Mouse (Mus musculus) granulocyte monocyte progenitor cell, adult 5-6 weeks (primary cell): Measurements from ENCODE around the gene Mtr. TPM values are rescaled to one million over a fixed set of nuclear protein-coding genes. Genes with fewer than 3 reads are reported as not detected.
"Not testable (repeated sequence)": the region's sequence is repeated elsewhere in the genome, so short reads cannot be mapped to it uniquely, and the experiment has no call there.

Experiments
- ATAC-seq: replicated peaks from 2 replicates; pipeline ENCODE4 v1.8.0; 2016; ENCODE audit warnings: mild to moderate bottlenecking, moderate TSS enrichment, inconsistent platforms; ENCODE audit not compliant: poor library complexity, severe bottlenecking
- total RNA-seq, 2 experiments: library from RNA; stranded (forward) in 1 of 2; stranded (reverse) in 1 of 2; fragments of 200-712, 200-1000 nt in 1 of 2; fragments of >200 nt in 1 of 2; fragmentation: Nextera tagmentation in 1 of 2; gene quantifications; 2 replicates each; pipeline ENCODE4 v1.2.3; 2014 to 2017

Mtr gene
- total RNA-seq, 2 experiments from 2014 or later: 28.3 to 39.8 TPM

GRCm38 (mm10) chr13:12166386-12166785, 91.5 kb downstream of the Mtr start:
- no peak for ATAC-seq

DNA sequence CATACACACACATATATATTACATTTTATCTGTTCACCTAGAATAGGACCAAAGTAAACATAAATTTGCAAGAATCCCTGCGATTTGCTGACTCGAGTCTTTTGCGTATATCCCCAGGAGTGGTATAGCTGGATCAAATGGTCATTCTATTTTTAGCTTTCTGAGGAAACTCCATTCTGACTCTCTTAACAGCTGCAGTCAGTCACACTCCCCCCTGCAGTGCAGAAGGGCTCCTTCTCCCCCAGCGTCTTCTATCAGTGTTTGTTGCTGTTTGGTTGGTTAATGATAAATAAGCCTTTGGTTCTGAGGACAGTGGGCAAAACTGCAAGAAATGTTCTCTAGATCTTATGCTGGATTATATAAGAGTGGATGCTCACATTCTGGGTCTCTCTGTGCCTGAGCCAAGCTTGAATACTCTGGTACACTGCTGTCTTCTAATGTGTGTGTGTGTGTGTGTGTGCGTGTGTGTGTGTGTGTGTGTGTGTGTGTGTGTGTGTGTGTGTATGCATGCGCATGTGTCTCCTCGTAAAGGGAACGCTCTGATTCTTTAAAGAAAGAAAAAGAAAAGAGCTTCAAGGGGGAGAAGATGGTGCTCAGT, 92.4 kb downstream of the Mtr start:
- ATAC-seq: no peak

DNA sequence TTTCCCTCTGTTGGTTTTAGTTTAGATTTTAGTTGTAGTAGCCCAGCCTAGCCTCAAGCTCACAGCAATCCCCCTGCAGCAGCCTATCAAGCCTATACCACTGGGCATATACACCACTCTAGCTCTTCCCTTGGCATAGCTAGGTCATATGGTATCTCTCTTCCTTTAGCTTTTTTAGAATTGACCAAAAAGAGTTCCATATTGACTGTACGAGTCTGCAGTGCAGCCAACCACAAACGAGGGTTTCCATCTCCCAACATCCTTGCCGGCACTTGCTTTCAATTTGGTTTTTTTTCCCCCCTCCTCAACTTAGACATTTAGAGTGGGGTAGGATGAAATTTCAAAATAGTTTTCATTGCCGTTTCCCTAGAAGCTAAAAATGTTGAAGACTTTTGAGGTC, 95.5 kb downstream of the Mtr start:
- no peak for ATAC-seq

- no peak for ATAC-seq
These were observed 97.8 kb downstream of the Mtr start for GRCm38 (mm10) chr13:12160121-12160475.

DNA sequence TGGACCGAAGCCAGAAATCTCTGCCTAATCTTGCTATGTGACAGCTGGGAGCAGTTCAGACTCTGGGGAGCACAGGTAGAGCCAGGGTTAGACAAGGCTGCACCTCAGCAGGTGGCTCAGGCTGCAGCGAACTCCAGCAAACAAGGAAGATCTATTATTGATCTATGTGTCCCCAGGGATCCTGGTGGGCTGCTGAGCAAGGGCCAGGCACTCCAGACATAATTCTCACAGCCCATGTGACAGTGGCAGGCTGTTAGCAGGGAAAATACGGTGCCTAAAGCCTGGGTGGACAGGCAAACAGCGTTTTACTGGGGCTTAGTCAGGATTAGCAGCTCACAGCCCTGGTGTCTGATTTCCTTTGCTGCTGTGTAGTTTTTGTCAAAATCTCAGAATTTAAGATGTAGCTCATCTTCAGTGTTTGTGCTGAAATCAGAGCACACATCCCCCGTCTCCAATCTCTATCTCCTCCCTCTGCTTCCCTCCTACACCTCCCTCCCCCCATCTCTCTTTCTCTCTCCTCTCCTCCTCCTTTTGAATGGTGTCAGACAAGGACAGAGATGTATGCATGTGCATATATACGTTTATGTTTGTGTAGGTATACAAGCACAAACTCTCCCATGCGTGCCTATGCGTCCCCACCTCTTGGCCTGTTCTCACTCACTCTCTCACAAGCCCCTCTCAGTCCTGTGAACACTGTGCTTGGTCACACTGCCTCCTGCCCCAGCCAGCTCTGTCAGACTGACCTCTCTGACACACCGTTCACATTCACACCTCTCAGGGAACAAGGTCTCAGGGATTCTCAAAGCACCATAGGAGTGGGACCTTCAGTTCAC, 98.4 kb downstream of the Mtr start:
- no peak for ATAC-seq

- no peak for ATAC-seq
These were observed 104.0 kb downstream of the Mtr start for GRCm38 (mm10) chr13:12153922-12154321.

DNA sequence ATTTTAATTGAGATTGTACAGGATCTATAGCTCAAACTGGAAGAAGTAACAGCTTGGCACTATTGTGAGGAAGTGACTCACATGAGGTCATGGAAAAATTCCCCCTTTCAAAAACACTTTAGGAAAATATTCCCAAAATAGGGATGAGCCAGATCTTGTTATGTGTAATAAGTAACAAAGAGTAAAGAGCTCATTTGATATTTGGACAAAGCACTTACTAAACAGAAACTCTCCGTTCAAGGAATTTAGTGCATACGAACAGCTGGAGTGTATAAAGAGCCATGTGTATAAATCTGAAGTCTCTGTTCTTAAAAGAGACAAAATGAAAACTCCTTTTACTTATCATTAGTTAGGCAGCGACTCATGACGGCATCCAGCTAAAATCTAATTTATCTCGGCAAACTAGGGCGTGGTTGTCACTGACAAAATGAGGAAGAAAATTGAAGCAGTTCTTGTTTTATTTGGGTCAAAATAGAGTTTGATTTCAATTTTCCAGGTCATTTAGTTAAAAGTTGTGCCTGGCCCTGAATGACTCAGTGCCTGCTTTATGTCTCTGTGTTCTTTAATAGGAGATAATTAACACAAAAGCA, 110.9 kb downstream of the Mtr start:
- ATAC-seq: no peak

- ATAC-seq: no peak
These were observed 111.5 kb downstream of the Mtr start for GRCm38 (mm10) chr13:12146402-12146801.

DNA sequence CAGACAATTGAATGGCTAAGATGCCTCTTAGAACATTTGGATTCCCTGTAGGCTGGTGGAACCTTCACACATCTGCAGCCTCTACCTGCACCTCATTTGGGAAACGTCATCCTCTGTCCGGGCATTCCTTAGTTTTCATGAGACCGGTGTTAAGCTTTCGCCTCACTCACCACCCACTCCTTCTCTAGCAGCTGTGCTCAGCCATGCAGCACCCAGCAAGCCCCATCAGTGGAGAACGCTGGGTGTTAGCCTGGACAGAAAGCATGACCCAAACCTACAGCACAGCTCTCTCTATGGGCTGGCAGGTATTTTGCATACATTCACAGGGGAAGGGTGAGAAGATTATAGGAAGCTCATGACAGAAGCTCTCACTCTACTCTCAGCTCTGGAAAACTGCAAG, 114.6 kb downstream of the Mtr start:
- ATAC-seq: no peak

DNA sequence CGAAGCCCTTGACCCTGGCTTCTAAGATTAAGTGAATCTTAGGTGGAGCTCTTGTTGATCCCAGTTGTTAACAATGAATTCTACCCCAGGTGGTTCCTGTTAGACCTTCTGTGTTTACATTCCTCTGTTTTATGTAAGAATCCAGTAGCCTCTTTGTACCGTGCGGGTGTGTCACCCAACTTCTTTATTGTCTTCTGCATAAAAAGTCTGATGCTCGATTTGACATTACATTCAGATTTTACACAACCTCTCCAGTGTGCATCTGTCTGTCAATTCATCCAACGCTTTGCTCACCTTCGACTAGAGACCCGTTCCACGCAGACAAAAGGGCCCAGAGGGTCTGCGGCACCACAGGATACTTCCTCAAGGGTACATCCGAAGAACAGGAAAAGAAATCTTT, 121.5 kb downstream of the Mtr start:
- not testable (repeated sequence) for ATAC-seq

DNA sequence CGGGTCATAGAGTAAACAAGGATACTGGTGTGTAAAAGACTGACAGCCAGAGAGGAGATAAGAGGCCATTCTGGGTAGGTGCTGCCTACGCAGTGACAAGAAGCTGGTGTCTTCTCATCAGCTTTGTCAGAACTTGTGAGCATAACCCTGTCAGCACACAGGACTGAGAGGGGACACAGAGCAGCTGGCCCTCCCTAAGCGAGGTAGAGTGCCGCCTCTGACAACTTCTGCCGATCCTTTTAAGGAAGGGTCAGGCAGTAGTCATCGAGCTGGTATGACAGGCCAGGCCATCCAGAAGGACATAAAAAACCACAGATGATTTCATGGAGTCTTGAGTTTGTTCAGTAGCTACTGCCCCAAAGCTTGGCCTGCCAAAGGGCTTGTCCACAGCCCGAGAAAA, 124.4 kb downstream of the Mtr start:
- ATAC-seq: no peak

Other genes starting within 250 kb of the Mtr start
- gene Ryr2, start 151.2 kb downstream of the Mtr start, total RNA-seq (2014; fragmentation: Nextera tagmentation): not detected in 2 replicates
- gene Ryr2, start 151.2 kb downstream of the Mtr start, total RNA-seq (2017): not detected in 2 replicates
- not detected in 2 replicates for gene Actn2, start 82.6 kb upstream of the Mtr start, total RNA-seq (2014; fragmentation: Nextera tagmentation)
- gene Actn2, start 82.6 kb upstream of the Mtr start, total RNA-seq (2017): not detected in 2 replicates
- 59.9 and 78.3 TPM in 2 replicates for gene Heatr1, start 136.9 kb upstream of the Mtr start, total RNA-seq (2014; fragmentation: Nextera tagmentation)
- 113 and 125 TPM in 2 replicates for gene Heatr1, start 136.9 kb upstream of the Mtr start, total RNA-seq (2017)
- gene Lgals8, start 206.8 kb upstream of the Mtr start, total RNA-seq (2014; fragmentation: Nextera tagmentation): 16.1 and 23.9 TPM in 2 replicates
- gene Lgals8, start 206.8 kb upstream of the Mtr start, total RNA-seq (2017): 33.5 and 36.8 TPM in 2 replicates